ENCODE assay signal across 8 mouse cellular contexts in genomic region chr4:132922558-132923008, GRCm38 (mm10). TPM values are rescaled to one million over a fixed set of nuclear protein-coding genes. Genes with fewer than 3 reads are reported as not detected.
A peak's percentile ranks its signal among the peaks of the same experiment; 100 is the strongest.
DNase-seq lines count a peak whose midpoint lies in the region; ATAC-seq lines count a peak whose summit lies in the region.

Gene Fam76a (minus strand): TSS chr4:132922558.

- peak within 1 kb of the TSS; percentile 89 for H3K4me2 ChIP-seq in hindbrain, embryonic 16.5 days (ENCODE audit: low read length)

- peaks cover 2% of the 10 kb centered on the region; the same call in 1 of the 2 replicates for H3K36me3 ChIP-seq in hindbrain, embryonic 16.5 days (ENCODE audit: control insufficient read depth, insufficient read depth, low read length)
- peaks cover 4% of the 10 kb centered on the region; the same call in 1 of the 2 replicates for H3K36me3 ChIP-seq in macrophage (ENCODE audit: inconsistent target)

- peaks cover 33% of the 10 kb centered on the region for H3K79me2 ChIP-seq in macrophage (ENCODE audit: inconsistent target)

- peaks cover 10% of the 10 kb centered on the region for H3K4me1 ChIP-seq in hindbrain, embryonic 16.5 days (ENCODE audit: control insufficient read depth, insufficient read depth, low read depth, low read length)

- peak; percentile 99 for ATAC-seq in hindbrain, embryonic 16.5 days

- under 1% methylated on average over 45 of the region's 53 CpGs for WGBS in hindbrain, embryonic 16.5 days
- WGBS in macrophage (ENCODE audit: missing documents): under 1% methylated on average over 53 of the region's 53 CpGs

- H3K9ac ChIP-seq in hindbrain, embryonic 16.5 days (ENCODE audit: low read depth, low read length): peak within 1 kb of the TSS; percentile 98

- H3K27ac ChIP-seq in hindbrain, embryonic 16.5 days (ENCODE audit: low read depth, low read length): peak within 1 kb of the TSS; percentile 94
- H3K27ac ChIP-seq in macrophage: peak within 1 kb of the TSS; percentile 40

- H3K9me3 ChIP-seq in hindbrain, embryonic 16.5 days (ENCODE audit: control insufficient read depth, low read length): no peaks in the 10 kb centered on the region

- peak within 1 kb of the TSS; percentile 100 for H3K4me3 ChIP-seq in hindbrain, embryonic 16.5 days (ENCODE audit: low read length)
- H3K4me3 ChIP-seq in macrophage (ENCODE audit: inconsistent target): peak within 1 kb of the TSS; percentile 76

- DNase-seq in WW6 (ENCODE audit: low read depth, low spot score): peak; percentile 99
- DNase-seq in cerebellum, postnatal 4 days (ENCODE audit: low spot score in 2 of 2): peak; percentile 98 to 100
- peak; percentile 100 for DNase-seq in gastrocnemius, adult 18-20 months (ENCODE audit: low spot score)
- peak; percentile 100 for DNase-seq in left cerebral cortex, adult 18-20 months (ENCODE audit: low spot score in 2 of 2)
- peak; percentile 100 for DNase-seq in right cerebral cortex, adult 18-20 months
- peak; percentile 99 for DNase-seq in urinary bladder, postnatal 10 days (ENCODE audit: low spot score)

- no peaks in the 10 kb centered on the region for H3K27me3 ChIP-seq in hindbrain, embryonic 16.5 days (replicated peaks; ENCODE audit: control insufficient read depth, insufficient read depth, low read length)

RNA-seq across cellular contexts. Expression of gene Fam76a, which starts in this region (rescaled TPM):
- total RNA-seq in gastrocnemius, adult 18-20 months (2021): 10 to 100 TPM; 23.5 to 23.9 TPM
- polyA plus RNA-seq in hindbrain, embryonic 16.5 days (2015; fragmentation: Nextera tagmentation; extraction: Ambion mirVana): 33.5 and 40.6 TPM in 2 replicates
- total RNA-seq in left cerebral cortex, adult 18-20 months (2021): 10 to 100 TPM; 53.2 to 58.1 TPM
- total RNA-seq in macrophage (2018; cell fraction: chromatin; rRNA removed): 10 to 100 TPM; 11.8 to 30.4 (median 22.7) TPM
- 10 to 100 TPM; 32.4 to 54.6 (median 38.8) TPM for total RNA-seq in macrophage (2018; cell fraction: cytosol; rRNA removed)
- 10 to 100 TPM; 19.3 to 44.5 (median 33.7) TPM for total RNA-seq in macrophage (2018; cell fraction: nucleus; rRNA removed)
- polyA plus RNA-seq in macrophage (2018): 29.8 to 49.7 TPM (median 31.3 TPM) in 3 replicates

Comparison
In these comparisons a context has a peak if more than half of its experiments do, and no peak if none do; other contexts are left out.
1. Peak in every context shown above with its lines: DNase-seq, ATAC-seq, H3K4me3 ChIP-seq and H3K27ac ChIP-seq.